Mouse (Mus musculus) thymus, adult 2 months (tissue): Measurements from ENCODE around the gene Syngr3.
"Not testable (repeated sequence)": the region's sequence is repeated elsewhere in the genome, so short reads cannot be mapped to it uniquely, and the experiment has no call there.

Experiments used
- CTCF ChIP-seq: fragments of 200-500 bp; IDR thresholded peaks from 2 replicates; pipeline ENCODE4 v1.5.1; 2012; ENCODE audit warnings: mild to moderate bottlenecking, control low read depth, low read length, moderate library complexity, borderline replicate concordance; ENCODE audit not compliant: control insufficient read depth, poor library complexity, insufficient read depth; ENCODE audit errors: extremely low read depth
- POLR2A ChIP-seq: fragments of 200-500 bp; IDR thresholded peaks from 2 replicates; pipeline ENCODE4 v1.6.1; 2012; ENCODE audit warnings: mild to moderate bottlenecking, low read length, control low read depth, moderate library complexity; ENCODE audit not compliant: control insufficient read depth, poor library complexity, insufficient read depth; ENCODE audit errors: extremely low read depth

GRCm38 (mm10) chr17:24720616-24721015 is 30.9 kb upstream of the Syngr3 start:
- TF ChIP-seq POLR2A, CTCF: not testable (repeated sequence)
